Mouse (Mus musculus) embryo, embryonic 10.5 days (tissue): ENCODE results near the gene Pwp2.
"Not testable (repeated sequence)": the region's sequence is repeated elsewhere in the genome, so short reads cannot be mapped to it uniquely, and the experiment has no call there.

Experiments
- DNase-seq: peaks from one replicate; pipeline ENCODE4 v3.0.0-alpha.2; 2015; ENCODE audit warnings: low spot score

The Pwp2 gene

DNA sequence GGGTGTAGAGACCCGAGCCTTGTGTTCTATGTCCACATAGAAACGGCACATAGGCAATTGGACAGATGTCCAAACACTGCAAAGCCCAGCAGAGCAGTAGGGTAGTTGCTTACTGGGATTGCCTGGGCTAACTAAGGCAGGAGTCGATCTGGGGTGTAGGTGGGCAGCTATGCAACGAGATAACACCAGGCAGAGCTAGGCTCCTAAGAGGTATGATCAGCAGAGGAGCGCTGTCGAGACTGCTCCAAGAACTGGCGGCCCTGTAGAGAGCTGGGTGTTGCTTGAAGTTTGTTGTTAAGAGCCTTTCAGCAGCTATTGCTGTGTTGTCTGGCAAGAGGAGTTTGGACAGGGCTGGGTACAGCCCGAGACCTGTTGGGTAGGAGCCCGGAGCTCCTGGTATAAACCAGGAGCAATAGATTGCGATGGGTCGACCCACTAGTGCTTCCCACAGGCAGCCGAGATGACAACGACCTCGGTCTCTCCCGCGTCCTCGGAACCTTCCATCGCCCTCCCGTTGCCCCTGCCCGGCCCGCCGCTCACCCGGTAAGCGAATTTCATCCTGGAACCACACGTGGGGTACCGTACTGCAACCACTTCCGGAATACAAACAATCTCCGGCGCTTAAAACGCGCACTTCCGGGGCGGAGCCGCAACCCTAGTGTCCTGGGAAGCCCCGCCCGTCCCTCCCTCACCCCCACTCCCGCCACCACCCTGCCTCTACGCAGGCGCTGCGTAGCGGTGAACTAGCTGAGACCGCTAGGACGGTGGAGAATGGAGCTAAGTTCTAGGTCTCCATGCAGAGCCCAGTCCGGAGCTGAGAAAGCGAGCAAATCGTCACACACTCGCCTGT, at the start of gene Pwp2:
TSS of gene Pwp2 (minus strand) at position 619 of the 850 bp plus-strand sequence.
- peak; percentile 98 for DNase-seq

- DNase-seq = no peak
These were observed 48.8 kb upstream of the Pwp2 start for GRCm38 (mm10) chr10:78233756-78234155.

DNA sequence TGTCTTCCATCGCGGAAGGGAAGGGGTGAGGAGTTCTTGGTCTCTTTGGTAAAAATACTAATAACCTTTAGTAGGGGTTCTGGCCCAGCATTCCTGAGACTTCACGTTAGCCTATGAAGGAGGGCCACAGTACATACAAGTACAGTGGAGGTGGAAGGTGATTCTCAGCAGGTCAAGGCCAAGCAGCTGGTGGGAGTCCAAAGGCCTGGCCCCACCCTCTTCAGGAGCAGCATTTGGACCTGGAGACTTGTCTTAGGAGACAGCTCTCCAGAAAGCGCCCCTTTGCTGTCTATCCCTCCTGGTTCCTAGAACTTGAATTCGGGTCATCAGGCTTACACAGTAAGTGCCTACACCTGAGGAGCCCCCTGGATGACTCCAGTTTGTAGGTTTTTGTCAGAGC, 48.2 kb upstream of the Pwp2 start:
- DNase-seq = no peak

DNA sequence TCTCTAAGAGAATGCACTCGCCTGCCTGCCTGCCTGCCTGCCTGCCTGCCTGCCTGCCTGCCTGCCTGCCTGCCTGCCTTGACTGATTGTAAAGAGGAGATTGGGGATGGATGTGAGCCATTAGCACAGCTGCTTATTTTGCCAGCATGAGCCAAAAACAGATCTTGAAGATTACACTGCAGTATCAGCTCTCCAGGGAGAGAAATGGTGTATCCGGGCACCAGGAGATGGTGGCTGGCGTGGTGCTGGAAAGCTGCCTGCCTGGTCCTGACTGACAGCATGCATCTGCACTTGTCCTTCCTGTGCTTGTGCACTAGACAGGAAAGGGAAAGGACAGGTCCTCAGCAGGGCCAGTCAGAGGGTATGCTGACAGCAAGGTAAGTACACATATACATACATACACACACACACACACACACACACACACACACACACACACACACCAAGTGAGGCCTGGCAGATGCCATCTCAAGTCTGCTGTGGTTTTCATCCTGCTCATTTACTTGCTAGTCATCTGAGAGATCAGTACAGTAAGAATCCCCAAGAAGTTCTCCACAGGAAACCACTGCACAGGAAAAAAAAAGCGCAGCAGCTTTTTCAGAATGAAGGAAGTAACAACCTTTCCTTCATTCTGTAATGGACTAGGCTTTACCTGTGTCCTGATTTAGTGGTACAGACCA, 47.5 kb upstream of the Pwp2 start:
- no peak for DNase-seq

- DNase-seq = no peak
These were observed 43.6 kb upstream of the Pwp2 start for GRCm38 (mm10) chr10:78228560-78228928.

GRCm38 (mm10) chr10:78227875-78228559, 43.1 kb upstream of the Pwp2 start:
- no peak for DNase-seq

DNA sequence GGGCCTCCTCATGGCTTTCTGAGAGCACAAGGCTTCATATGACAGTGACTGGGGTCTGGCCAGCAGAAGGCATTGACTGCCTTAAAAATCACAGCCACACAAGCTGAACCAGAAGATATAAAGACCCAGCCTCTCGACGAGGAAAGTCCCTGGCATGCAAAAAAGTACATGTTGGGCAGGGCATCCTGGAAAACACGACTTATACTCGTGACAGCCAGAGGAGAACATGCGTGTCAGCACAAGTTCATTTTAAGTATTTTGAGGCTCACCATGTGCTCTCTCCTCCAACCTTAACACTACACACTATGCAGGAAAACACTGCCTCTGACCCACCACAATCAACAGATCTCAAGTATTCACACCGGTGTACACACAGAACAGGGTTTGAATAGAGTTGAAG, 39.2 kb upstream of the Pwp2 start:
- DNase-seq = no peak

GRCm38 (mm10) chr10:78222908-78223307, 38.0 kb upstream of the Pwp2 start:
- no peak for DNase-seq

DNA sequence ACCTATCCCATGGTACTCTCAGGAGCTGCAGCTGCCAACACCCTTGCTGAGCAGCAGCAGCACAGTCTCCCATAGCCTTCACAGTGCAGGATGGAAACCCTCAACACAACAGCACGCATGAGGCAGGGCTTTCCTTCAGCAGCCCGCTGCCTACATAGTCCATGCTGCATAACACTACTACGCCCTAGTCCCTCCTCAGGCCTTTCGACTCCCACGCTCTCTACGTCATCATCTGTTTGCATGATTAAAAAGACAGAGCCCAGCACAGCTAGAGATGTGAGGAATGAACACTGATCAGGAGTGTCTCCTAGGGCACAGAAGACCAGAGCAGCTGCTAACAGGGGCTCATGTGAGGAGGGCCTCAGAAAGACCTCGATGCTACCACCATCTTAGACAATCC, 36.4 kb upstream of the Pwp2 start:
- no peak for DNase-seq

DNA sequence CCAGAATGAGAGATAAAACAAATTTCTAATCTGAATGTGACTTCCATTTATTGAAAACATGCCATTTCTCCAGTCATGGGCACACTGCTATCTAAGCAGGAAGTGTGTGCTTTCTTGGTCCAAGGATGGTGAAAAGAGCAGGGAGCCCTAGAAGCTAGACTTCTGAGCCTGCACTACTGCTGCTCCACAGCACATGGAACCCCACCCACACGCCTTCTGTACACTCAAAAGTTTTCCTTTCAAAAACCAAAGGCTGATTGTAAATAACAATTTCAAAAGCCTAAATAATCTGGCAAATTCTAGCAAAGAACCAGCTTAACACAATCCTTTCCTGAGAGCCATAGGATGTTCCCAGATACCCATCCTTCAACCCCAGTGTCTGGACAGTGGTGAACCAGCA, 34.6 kb upstream of the Pwp2 start:
- no peak for DNase-seq

- DNase-seq = no peak
These were observed 33.6 kb upstream of the Pwp2 start for GRCm38 (mm10) chr10:78218576-78218975.

- no peak for DNase-seq
These were observed 31.6 kb upstream of the Pwp2 start for GRCm38 (mm10) chr10:78216376-78217083.

- no peak for DNase-seq
These were observed 29.4 kb upstream of the Pwp2 start for GRCm38 (mm10) chr10:78214371-78214770.

DNA sequence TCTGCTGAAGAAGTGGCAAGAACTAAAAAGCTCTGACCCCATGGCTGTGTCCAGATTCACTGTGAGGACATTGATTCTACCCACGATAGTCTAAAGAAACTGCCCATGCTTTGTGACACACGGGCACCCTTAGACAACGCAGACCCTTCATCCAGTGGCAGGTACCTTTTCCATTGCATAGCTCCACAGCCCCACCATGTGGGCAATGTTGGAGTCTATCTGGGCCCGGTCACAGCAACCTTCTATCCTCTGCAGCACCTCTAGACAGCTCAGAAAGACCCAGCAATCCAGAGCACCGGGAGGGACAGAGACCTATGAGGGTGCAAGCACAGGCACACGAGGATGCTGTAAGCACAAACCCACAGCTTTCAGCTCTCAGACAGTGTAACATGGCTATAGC, 26.4 kb upstream of the Pwp2 start:
- peak; percentile 13 for DNase-seq

DNA sequence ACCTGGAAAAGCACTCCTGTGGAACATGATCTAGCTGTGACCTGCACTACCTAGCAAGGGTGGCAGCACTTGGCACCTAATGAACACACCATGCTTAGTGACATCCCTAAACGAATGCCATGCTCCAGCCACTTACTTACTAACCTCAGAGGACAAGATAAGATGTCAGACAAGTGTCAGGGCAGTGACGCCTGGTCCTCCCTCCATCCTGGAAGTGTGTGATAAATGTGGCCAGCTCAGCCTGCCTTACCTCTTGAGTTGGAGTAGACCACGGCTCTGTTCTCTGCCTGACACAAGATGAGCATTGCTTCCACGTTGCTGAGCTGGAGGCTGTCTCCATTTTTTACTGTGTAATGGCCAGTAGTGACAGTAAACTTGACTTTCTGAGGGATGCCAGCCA, 16.2 kb upstream of the Pwp2 start:
- DNase-seq = no peak

DNA sequence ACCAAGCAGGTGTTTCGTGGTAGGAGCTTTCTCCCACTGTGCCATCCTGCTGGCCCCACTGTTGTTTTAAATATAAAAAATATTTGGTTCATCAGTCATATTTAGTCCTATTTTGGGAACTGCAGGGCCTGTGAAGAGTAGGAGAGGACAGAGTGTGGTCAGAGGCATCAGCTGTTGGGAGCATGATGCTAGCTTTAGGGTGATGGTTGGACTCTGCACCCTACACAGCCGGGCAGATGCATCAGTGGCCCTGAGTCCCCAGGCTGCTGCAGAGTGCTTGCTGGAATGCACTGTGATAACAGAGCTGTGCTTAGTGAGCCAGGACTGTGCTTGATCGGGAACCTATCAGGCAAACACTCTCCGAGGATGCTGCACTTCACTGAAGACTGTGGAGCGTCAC, 8.0 kb upstream of the Pwp2 start:
- DNase-seq = no peak

DNA sequence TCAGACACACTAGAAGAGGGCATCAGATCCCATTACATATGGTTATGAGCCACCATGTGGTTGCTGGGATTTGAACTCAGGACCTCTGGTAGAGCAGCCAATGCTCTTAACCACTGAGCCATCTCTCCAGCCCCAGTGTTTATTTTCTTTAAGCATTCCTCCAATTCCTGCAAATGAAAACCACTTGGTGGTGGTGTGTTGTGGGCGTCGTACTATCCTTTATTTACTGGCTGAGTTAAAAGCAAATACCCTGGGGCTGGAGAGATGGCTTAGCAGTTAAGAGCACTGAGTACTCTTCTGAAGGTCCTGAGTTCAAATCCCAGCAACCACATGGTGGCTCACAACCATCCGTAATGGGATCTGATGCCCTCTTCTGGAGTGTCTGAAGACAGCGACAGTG, 1.1 kb upstream of the Pwp2 start:
- DNase-seq = not testable (repeated sequence)

- no peak for DNase-seq
These were observed 404 bp upstream of the Pwp2 start for GRCm38 (mm10) chr10:78185381-78185725.

GRCm38 (mm10) chr10:78183577-78183976, 1.4 kb downstream of the Pwp2 start:
- no peak for DNase-seq

DNA sequence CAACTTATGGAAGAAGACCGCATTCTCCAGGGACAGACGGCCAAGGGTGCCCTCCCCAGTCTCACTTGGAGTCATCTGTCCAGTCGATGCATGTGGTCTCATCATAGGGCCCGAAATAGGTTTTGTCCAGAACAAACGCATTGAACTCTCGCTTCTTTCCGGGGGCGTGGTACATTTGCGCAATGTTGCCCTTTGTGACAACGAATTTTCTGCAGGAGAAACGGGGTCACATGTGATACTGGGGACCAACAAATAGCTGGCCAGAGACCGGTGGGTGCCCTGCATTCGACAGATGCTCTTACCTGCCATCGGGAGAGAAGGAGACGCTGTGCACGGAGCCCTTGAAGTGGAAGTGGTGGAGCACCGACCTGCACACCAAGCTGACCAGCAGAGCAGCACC, 2.6 kb downstream of the Pwp2 start:
- DNase-seq = no peak

DNA sequence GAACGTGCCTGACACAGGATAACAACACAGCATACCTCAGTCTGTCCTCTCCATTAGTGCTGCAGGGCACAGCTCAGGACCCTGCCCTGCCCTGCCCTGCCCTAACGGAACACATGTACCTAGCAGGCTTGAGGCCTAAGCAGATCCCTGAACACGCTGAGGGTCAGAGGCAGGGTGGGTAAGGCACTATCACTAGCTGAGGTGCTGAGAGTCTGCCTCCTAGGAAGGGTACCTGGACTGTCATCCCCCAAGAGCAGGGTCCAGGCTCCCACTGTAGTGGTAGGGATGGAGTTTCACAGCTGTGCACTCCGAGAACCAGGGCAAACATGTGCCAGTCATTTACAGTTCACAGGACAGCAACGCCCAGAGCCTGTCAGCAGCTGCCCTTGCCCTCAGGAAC, 10.5 kb downstream of the Pwp2 start:
- no peak for DNase-seq

GRCm38 (mm10) chr10:78171581-78171980, 13.4 kb downstream of the Pwp2 start:
- no peak for DNase-seq

GRCm38 (mm10) chr10:78171057-78171456, 13.9 kb downstream of the Pwp2 start:
- DNase-seq = no peak
